Mouse (Mus musculus): ENCODE results near the gene Srcap. TPM values are rescaled to one million over a fixed set of nuclear protein-coding genes. Genes with fewer than 3 reads are reported as not detected.
"Not testable (repeated sequence)": the region's sequence is repeated elsewhere in the genome, so short reads cannot be mapped to it uniquely, and the experiment has no call there.

The Srcap gene
- polyA plus RNA-seq, 1 experiment from 2014 or later: 45.5 TPM

- 5% methylated on average over 47 of the region's 48 CpGs for WGBS
- peak overlapping the region; percentile 93 for H3K27ac ChIP-seq (ENCODE audit: low read depth, low read length)
- peak overlapping the region; percentile 93 for H3K9ac ChIP-seq (ENCODE audit: low read depth, low read length)
- no peaks in the 10 kb centered on the region for H3K27me3 ChIP-seq (replicated peaks; ENCODE audit: control insufficient read depth, insufficient read depth, low read length)
- H3K9me3 ChIP-seq (ENCODE audit: control insufficient read depth, low read length): no peaks in the 10 kb centered on the region
- no peak for ATAC-seq (replicated peaks; ENCODE audit: low FRiP score)
- H3K4me2 ChIP-seq: peak overlapping the region; percentile 96
- peaks cover 24% of the 10 kb centered on the region for H3K4me1 ChIP-seq (replicated peaks; ENCODE audit: control insufficient read depth, insufficient read depth, low read length)
- peaks cover 41% of the 10 kb centered on the region for H3K36me3 ChIP-seq (ENCODE audit: control insufficient read depth, insufficient read depth, low read length)
- DNase-seq (ENCODE audit: low spot score): no peak
- H3K4me3 ChIP-seq (ENCODE audit: low read depth, low read length): peak overlapping the region; percentile 95
Measured at GRCm38 (mm10) chr7:127479318-127480225, 32.2 kb upstream of the Srcap start.

DNA sequence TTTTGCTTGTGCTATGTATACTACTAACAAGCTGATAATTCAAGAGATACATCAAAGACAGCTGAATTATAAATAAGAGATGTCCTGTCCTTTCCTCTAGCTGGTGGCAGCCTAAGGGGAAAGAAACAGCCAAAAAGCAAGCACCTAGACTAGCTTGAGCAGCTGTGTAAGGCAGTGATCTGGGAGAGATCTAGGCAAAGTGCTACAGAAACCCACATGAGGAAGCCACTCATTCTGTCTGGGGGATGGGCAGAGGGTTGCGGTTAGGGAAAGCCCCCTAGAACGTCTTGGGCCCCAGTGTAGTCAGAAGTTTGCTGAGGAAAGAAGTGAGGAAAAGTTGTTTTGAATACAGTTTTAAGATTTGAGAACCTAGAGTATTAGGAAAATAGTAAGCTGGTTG is 31.5 kb upstream of the Srcap start:
- DNase-seq (ENCODE audit: low spot score) (no peak), ATAC-seq (replicated peaks; ENCODE audit: low FRiP score) (no peak)
- H3K4me2 ChIP-seq: peak overlapping the region; percentile 96
- WGBS: 33% methylated on average over 2 of the region's 2 CpGs
- peak overlapping the region; percentile 95 for H3K4me3 ChIP-seq (ENCODE audit: low read depth, low read length)
- no peaks in the 10 kb centered on the region for H3K27me3 ChIP-seq (replicated peaks; ENCODE audit: control insufficient read depth, insufficient read depth, low read length)
- H3K4me1 ChIP-seq (replicated peaks; ENCODE audit: control insufficient read depth, insufficient read depth, low read length): peaks cover 24% of the 10 kb centered on the region
- H3K27ac ChIP-seq (ENCODE audit: low read depth, low read length): peak overlapping the region; percentile 93; the same call in 1 of the 2 replicates
- H3K9ac ChIP-seq (ENCODE audit: low read depth, low read length): peak overlapping the region; percentile 93
- peaks cover 39% of the 10 kb centered on the region for H3K36me3 ChIP-seq (ENCODE audit: control insufficient read depth, insufficient read depth, low read length)
- H3K9me3 ChIP-seq (ENCODE audit: control insufficient read depth, low read length): no peaks in the 10 kb centered on the region

- 89% methylated on average over 5 of the region's 5 CpGs for WGBS
Measured at GRCm38 (mm10) chr7:127485416-127485815, 26.4 kb upstream of the Srcap start.

DNA sequence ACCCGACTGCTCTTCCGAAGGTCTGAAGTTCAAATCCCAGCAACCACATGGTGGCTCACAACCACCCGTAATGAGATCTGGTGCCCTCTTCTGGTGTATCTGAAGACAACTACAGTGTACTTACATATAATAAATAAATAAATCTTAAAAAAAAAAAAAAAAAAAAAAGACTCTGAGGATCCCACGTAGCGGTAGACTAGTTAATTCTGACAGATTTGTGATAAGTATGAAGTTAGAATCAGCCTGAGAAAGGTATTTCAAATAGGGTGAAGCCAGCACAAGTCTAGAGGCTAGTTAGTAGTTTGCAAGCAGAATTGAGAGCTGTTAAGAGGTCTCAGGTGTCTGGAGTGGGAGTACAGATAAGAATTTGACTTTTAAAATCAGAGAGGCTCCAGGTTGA is 23.4 kb upstream of the Srcap start:
- H3K36me3 ChIP-seq (ENCODE audit: control insufficient read depth, insufficient read depth, low read length): peaks cover 66% of the 10 kb centered on the region
- DNase-seq (ENCODE audit: low spot score); H3K9ac ChIP-seq (ENCODE audit: low read depth, low read length); H3K4me1 ChIP-seq (replicated peaks; ENCODE audit: control insufficient read depth, insufficient read depth, low read length); ATAC-seq (replicated peaks; ENCODE audit: low FRiP score); H3K9me3 ChIP-seq (ENCODE audit: control insufficient read depth, low read length); H3K27me3 ChIP-seq (replicated peaks; ENCODE audit: control insufficient read depth, insufficient read depth, low read length); H3K27ac ChIP-seq (ENCODE audit: low read depth, low read length); H3K4me3 ChIP-seq (ENCODE audit: low read depth, low read length); H3K4me2 ChIP-seq: not testable (repeated sequence)
- 84% methylated on average over 4 of the region's 5 CpGs for WGBS

More at GRCm38 (mm10) chr7:127485416-127485815, 26.4 kb upstream of the Srcap start:
- ATAC-seq (replicated peaks; ENCODE audit: low FRiP score) (no peak), DNase-seq (ENCODE audit: low spot score) (no peak)
- H3K9ac ChIP-seq (ENCODE audit: low read depth, low read length): no peak overlapping the region
- no peak overlapping the region for H3K4me3 ChIP-seq (ENCODE audit: low read depth, low read length)
- H3K4me1 ChIP-seq (replicated peaks; ENCODE audit: control insufficient read depth, insufficient read depth, low read length): peaks cover 9% of the 10 kb centered on the region
- no peaks in the 10 kb centered on the region for H3K9me3 ChIP-seq (ENCODE audit: control insufficient read depth, low read length)
- peaks cover 69% of the 10 kb centered on the region for H3K36me3 ChIP-seq (ENCODE audit: control insufficient read depth, insufficient read depth, low read length)
- no peak overlapping the region for H3K27ac ChIP-seq (ENCODE audit: low read depth, low read length)
- H3K4me2 ChIP-seq: no peak overlapping the region
- H3K27me3 ChIP-seq (replicated peaks; ENCODE audit: control insufficient read depth, insufficient read depth, low read length): no peaks in the 10 kb centered on the region

DNA sequence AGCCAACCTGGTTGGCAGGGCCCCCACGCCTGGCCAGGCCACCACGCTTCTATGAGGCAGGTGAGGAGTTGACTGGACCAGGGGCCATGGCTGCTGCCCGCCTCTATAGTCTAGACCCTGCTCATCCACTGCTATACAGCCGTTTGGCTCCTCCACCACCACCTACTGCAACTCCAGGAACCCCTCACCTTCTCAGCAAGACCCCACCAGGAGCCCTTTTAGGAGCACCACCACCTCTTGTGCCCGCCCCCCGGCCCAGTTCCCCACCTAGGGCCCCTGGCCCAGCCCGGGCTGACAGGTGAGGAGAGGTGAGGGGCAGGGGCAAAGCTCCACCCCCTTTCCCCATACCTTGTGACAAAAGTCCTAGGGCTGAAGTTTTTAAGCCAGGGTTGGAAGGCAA is 21.8 kb upstream of the Srcap start:
- no peaks in the 10 kb centered on the region for H3K9me3 ChIP-seq (ENCODE audit: control insufficient read depth, low read length)
- ATAC-seq (replicated peaks; ENCODE audit: low FRiP score) (no peak), DNase-seq (ENCODE audit: low spot score) (no peak)
- H3K4me1 ChIP-seq (replicated peaks; ENCODE audit: control insufficient read depth, insufficient read depth, low read length): no peaks in the 10 kb centered on the region
- no peak overlapping the region for H3K4me3 ChIP-seq (ENCODE audit: low read depth, low read length)
- H3K27me3 ChIP-seq (replicated peaks; ENCODE audit: control insufficient read depth, insufficient read depth, low read length): no peaks in the 10 kb centered on the region
- no peak overlapping the region for H3K4me2 ChIP-seq
- peaks cover 55% of the 10 kb centered on the region for H3K36me3 ChIP-seq (ENCODE audit: control insufficient read depth, insufficient read depth, low read length)
- H3K27ac ChIP-seq (ENCODE audit: low read depth, low read length): no peak overlapping the region
- H3K9ac ChIP-seq (ENCODE audit: low read depth, low read length): no peak overlapping the region
- WGBS: 86% methylated on average over 7 of the region's 7 CpGs

DNA sequence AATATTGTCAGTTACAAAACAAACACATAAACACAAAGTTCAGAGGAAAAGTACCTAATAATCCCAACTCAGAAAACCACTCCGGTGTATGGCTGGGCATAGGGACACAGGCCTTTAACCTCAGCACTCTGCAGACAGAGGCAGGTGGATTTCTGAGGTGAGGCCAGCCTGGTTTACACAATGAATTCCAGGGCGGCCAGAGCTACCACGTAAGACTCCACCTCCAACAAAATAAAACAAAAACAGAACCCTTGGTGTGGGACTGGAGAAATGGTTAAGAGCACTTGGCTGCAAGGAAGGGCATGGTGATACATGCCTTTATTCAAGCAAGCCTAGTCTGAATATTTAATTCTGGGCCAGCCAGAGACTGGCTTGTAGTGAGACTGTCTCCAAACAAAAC is 19.9 kb upstream of the Srcap start:
- Histone ChIP-seq H3K9me3 (ENCODE audit: control insufficient read depth, low read length) (no peaks in the 10 kb centered on the region), H3K36me3 (ENCODE audit: control insufficient read depth, insufficient read depth, low read length) (peaks cover 40% of the 10 kb centered on the region), H3K27ac (ENCODE audit: low read depth, low read length) (no peak overlapping the region), H3K4me2 (no peak overlapping the region), H3K4me1 (replicated peaks; ENCODE audit: control insufficient read depth, insufficient read depth, low read length) (no peaks in the 10 kb centered on the region), H3K4me3 (ENCODE audit: low read depth, low read length) (no peak overlapping the region), H3K9ac (ENCODE audit: low read depth, low read length) (no peak overlapping the region), H3K27me3 (replicated peaks; ENCODE audit: control insufficient read depth, insufficient read depth, low read length) (no peaks in the 10 kb centered on the region)
- no peak for DNase-seq (ENCODE audit: low spot score)
- ATAC-seq (replicated peaks; ENCODE audit: low FRiP score): no peak
- WGBS: 87% methylated on average over 3 of the region's 3 CpGs

GRCm38 (mm10) chr7:127494648-127495047 is 17.1 kb upstream of the Srcap start:
- H3K9ac ChIP-seq (ENCODE audit: low read depth, low read length): no peak overlapping the region
- no peak overlapping the region for H3K4me2 ChIP-seq
- ATAC-seq (replicated peaks; ENCODE audit: low FRiP score) (no peak), DNase-seq (ENCODE audit: low spot score) (no peak)
- peaks cover 20% of the 10 kb centered on the region for H3K36me3 ChIP-seq (ENCODE audit: control insufficient read depth, insufficient read depth, low read length)
- H3K4me3 ChIP-seq (ENCODE audit: low read depth, low read length): no peak overlapping the region
- no peaks in the 10 kb centered on the region for H3K27me3 ChIP-seq (replicated peaks; ENCODE audit: control insufficient read depth, insufficient read depth, low read length)
- H3K4me1 ChIP-seq (replicated peaks; ENCODE audit: control insufficient read depth, insufficient read depth, low read length): no peaks in the 10 kb centered on the region
- no peaks in the 10 kb centered on the region for H3K9me3 ChIP-seq (ENCODE audit: control insufficient read depth, low read length)
- H3K27ac ChIP-seq (ENCODE audit: low read depth, low read length): no peak overlapping the region

DNA sequence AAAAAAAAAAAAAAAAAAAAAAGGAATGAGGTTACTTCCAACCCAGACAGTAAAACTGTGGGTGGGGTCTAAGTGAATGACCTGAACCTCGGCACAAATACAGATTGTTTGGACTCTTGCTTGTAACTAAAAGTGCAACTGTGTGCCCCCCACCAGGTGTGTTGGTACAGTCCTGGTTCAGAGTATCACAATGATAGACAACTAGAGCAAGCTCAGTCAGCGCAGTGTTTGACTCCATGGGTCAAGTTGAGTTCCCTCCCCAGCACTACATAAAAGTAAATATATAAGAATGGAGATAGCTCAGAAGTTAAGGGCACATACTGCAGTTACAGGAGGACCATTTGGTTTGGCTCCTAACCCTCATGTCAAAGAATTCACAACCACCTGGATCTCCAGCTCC is 14.4 kb upstream of the Srcap start:
- H3K36me3 ChIP-seq (ENCODE audit: control insufficient read depth, insufficient read depth, low read length): no peaks in the 10 kb centered on the region
- DNase-seq (ENCODE audit: low spot score) (no peak), ATAC-seq (replicated peaks; ENCODE audit: low FRiP score) (no peak)
- H3K4me2 ChIP-seq: no peak overlapping the region
- H3K27me3 ChIP-seq (replicated peaks; ENCODE audit: control insufficient read depth, insufficient read depth, low read length): no peaks in the 10 kb centered on the region
- H3K9me3 ChIP-seq (ENCODE audit: control insufficient read depth, low read length): no peaks in the 10 kb centered on the region
- no peak overlapping the region for H3K4me3 ChIP-seq (ENCODE audit: low read depth, low read length)
- H3K27ac ChIP-seq (ENCODE audit: low read depth, low read length): no peak overlapping the region
- H3K9ac ChIP-seq (ENCODE audit: low read depth, low read length): no peak overlapping the region
- 68% methylated on average over 2 of the region's 2 CpGs for WGBS
- H3K4me1 ChIP-seq (replicated peaks; ENCODE audit: control insufficient read depth, insufficient read depth, low read length): no peaks in the 10 kb centered on the region

DNA sequence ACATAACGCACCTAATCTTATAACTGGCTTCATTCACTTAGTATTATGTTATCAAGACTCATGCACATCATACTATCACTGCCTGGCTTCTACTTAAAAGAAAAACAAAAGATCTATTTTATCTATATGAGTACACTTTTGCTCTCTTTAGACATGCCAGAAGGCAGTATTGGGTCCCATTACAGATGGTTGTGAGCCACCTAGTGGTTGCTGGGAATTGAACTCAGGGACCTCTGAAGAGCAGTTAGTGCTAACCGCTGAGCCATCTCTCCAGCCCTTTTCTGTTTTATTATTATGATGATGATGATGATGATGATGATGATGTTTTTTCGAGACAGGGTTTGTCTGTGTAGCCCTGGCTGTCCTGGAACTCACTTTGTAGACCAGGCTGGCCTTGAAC is 13.4 kb upstream of the Srcap start:
- no peaks in the 10 kb centered on the region for H3K4me1 ChIP-seq (replicated peaks; ENCODE audit: control insufficient read depth, insufficient read depth, low read length)
- no peaks in the 10 kb centered on the region for H3K27me3 ChIP-seq (replicated peaks; ENCODE audit: control insufficient read depth, insufficient read depth, low read length)
- ATAC-seq (replicated peaks; ENCODE audit: low FRiP score) (no peak), DNase-seq (ENCODE audit: low spot score) (no peak)
- H3K9ac ChIP-seq (ENCODE audit: low read depth, low read length): no peak overlapping the region
- H3K9me3 ChIP-seq (ENCODE audit: control insufficient read depth, low read length): no peaks in the 10 kb centered on the region
- H3K4me3 ChIP-seq (ENCODE audit: low read depth, low read length): no peak overlapping the region
- H3K36me3 ChIP-seq (ENCODE audit: control insufficient read depth, insufficient read depth, low read length): no peaks in the 10 kb centered on the region
- H3K4me2 ChIP-seq: no peak overlapping the region
- 42% methylated on average over 3 of the region's 3 CpGs for WGBS
- H3K27ac ChIP-seq (ENCODE audit: low read depth, low read length): no peak overlapping the region

Measured in liver, embryonic 11.5 days (tissue).